Mouse (Mus musculus): ENCODE measurements around the gene Farsb. TPM values are rescaled to one million over a fixed set of nuclear protein-coding genes. Genes with fewer than 3 reads are reported as not detected.

Gene Farsb
- total and polyA plus RNA-seq, 3 experiments, result 114 to 205 (median 180) TPM

- Histone ChIP-seq H3K79me2 (replicated peaks; ENCODE audit: control insufficient read depth, extremely low read depth, insufficient read depth, poor library complexity, severe bottlenecking) (no peaks in the 10 kb centered on the region; the same call in 1 of the 2 replicates), H3K9ac (ENCODE audit: insufficient read depth, low read depth) (no peak overlapping the region), H3K4me1 (ENCODE audit: control insufficient read depth in 1 of 2, insufficient read depth in 2 of 2) (peaks cover 22 to 69% of the 10 kb centered on the region in 2 experiments), H3K27ac (ENCODE audit: insufficient read depth, low read depth) (no peak overlapping the region), H3K4me2 (ENCODE audit: insufficient read depth, low read depth, poor library complexity, severe bottlenecking) (no peak overlapping the region), H3K4me3 (replicated peaks in 1 of 3; ENCODE audit: low read depth in 2 of 3, low read length in 2 of 3, poor library complexity in 1 of 3) (no peak overlapping the region), H3K36me3 (replicated peaks in 1 of 2; ENCODE audit: control insufficient read depth in 1 of 2, insufficient read depth in 1 of 2, low read length in 1 of 2) (peaks cover 45 to 82% of the 10 kb centered on the region in 2 experiments), H3K9me3 (replicated peaks; ENCODE audit: low read length) (no peaks in the 10 kb centered on the region), H3K27me3 (replicated peaks) (no peaks in the 10 kb centered on the region)
- dilution Hi-C loops (cut with MboI; ENCODE audit: extremely low pct_ligation_motif_present, extremely low pct_unique_long_range_greater_than_20kb, low sequenced_read_pairs) (no loop called here), in situ Hi-C loops (cut with MboI; ENCODE audit: low pct_ligation_motif_present, low pct_unique_long_range_greater_than_20kb, low sequenced_read_pairs) (loop anchor here (25.0 kb wide), 1 partner anchor 434 kb away; no protein-coding TSS in a partner anchor)
- no peak for DNase-seq (ENCODE audit: extremely low read depth)
- no peak for TF ChIP-seq ZMIZ1 (IDR thresholded peaks at IDR 0.05; ENCODE audit: low read depth, low read length)
- no peak for TF ChIP-seq ZKSCAN1 (IDR thresholded peaks at IDR 0.05; ENCODE audit: borderline replicate concordance, low read depth, low read length)
- no peak for TF ChIP-seq SIN3A (IDR thresholded peaks at IDR 0.05; ENCODE audit: low read length)
- no peak for TF ChIP-seq USF1 (IDR thresholded peaks at IDR 0.05; ENCODE audit: low read depth, low read length)
- no peak for TF ChIP-seq JUN (IDR thresholded peaks at IDR 0.05; ENCODE audit: insufficient read depth, low read depth, low read length)
- TF ChIP-seq MAZ (IDR thresholded peaks at IDR 0.05; ENCODE audit: low read depth, low read length), result no peak
- TF ChIP-seq MXI1 (IDR thresholded peaks at IDR 0.05; ENCODE audit: low read depth, low read length), result no peak
- TF ChIP-seq IRF4 (IDR thresholded peaks at IDR 0.05; ENCODE audit: low read depth, low read length), result no peak
- no peak for TF ChIP-seq CHD1 (IDR thresholded peaks at IDR 0.05; ENCODE audit: low read depth, low read length)
- no peak for TF ChIP-seq POLR2AphosphoS2 (IDR thresholded peaks at IDR 0.05; ENCODE audit: low read depth, low read length)
- no peak for TF ChIP-seq ZC3H11A (IDR thresholded peaks at IDR 0.05; ENCODE audit: low read depth, low read length)
- TF ChIP-seq RCOR1 (conservative IDR thresholded peaks at IDR 0.05; ENCODE audit: low read depth, low read length), result no peak
- TF ChIP-seq POLR2A (IDR thresholded peaks at IDR 0.05; ENCODE audit: low read depth, low read length), result no peak
Measured at GRCm38 (mm10) chr1:78421749-78422148, 66.9 kb downstream of the Farsb start.

GRCm38 (mm10) chr1:78420271-78420670 lies 68.4 kb downstream of the Farsb start:
- Histone ChIP-seq H3K36me3 (replicated peaks in 1 of 2; ENCODE audit: control insufficient read depth in 1 of 2, insufficient read depth in 1 of 2, low read length in 1 of 2) (peaks cover 42 to 84% of the 10 kb centered on the region in 2 experiments), H3K27me3 (replicated peaks) (no peaks in the 10 kb centered on the region), H3K9ac (ENCODE audit: insufficient read depth, low read depth) (no peak overlapping the region), H3K27ac (ENCODE audit: insufficient read depth, low read depth) (no peak overlapping the region), H3K9me3 (replicated peaks; ENCODE audit: low read length) (no peaks in the 10 kb centered on the region), H3K4me2 (ENCODE audit: insufficient read depth, low read depth, poor library complexity, severe bottlenecking) (no peak overlapping the region), H3K4me3 (replicated peaks in 1 of 3; ENCODE audit: low read depth in 2 of 3, low read length in 2 of 3, poor library complexity in 1 of 3) (no peak overlapping the region), H3K79me2 (replicated peaks; ENCODE audit: control insufficient read depth, extremely low read depth, insufficient read depth, poor library complexity, severe bottlenecking) (no peaks in the 10 kb centered on the region), H3K4me1 (ENCODE audit: control insufficient read depth in 1 of 2, insufficient read depth in 2 of 2) (peaks cover 16 to 55% of the 10 kb centered on the region in 2 experiments)
- DNase-seq (ENCODE audit: extremely low read depth), result no peak
- TF ChIP-seq CTCF (conservative IDR thresholded peaks at IDR 0.05 in 1 of 2, IDR thresholded peaks at IDR 0.05 in 1 of 2; ENCODE audit: low read depth in 2 of 2, low read length in 2 of 2) (no peak), BHLHE40 (IDR thresholded peaks at IDR 0.05; ENCODE audit: low read depth, low read length) (no peak), JUND (conservative IDR thresholded peaks at IDR 0.05; ENCODE audit: low read depth, low read length) (no peak), MEF2A (IDR thresholded peaks at IDR 0.05; ENCODE audit: borderline replicate concordance, low read depth, low read length) (no peak), NELFE (IDR thresholded peaks at IDR 0.05; ENCODE audit: low read depth, low read length) (no peak), USF2 (conservative IDR thresholded peaks at IDR 0.05; ENCODE audit: low read depth, low read length) (no peak), USF1 (IDR thresholded peaks at IDR 0.05; ENCODE audit: low read depth, low read length) (no peak), E2F4 (IDR thresholded peaks at IDR 0.05; ENCODE audit: insufficient replicate concordance, low read depth, low read length) (no peak), MXI1 (IDR thresholded peaks at IDR 0.05; ENCODE audit: low read depth, low read length) (no peak), EP300 (IDR thresholded peaks at IDR 0.05; ENCODE audit: low read length) (no peak)
- dilution Hi-C loops (cut with MboI; ENCODE audit: extremely low pct_ligation_motif_present, extremely low pct_unique_long_range_greater_than_20kb, low sequenced_read_pairs) (no loop called here), in situ Hi-C loops (cut with MboI; ENCODE audit: low pct_ligation_motif_present, low pct_unique_long_range_greater_than_20kb, low sequenced_read_pairs) (loop anchor here (25.0 kb wide), 1 partner anchor 433 kb away; no protein-coding TSS in a partner anchor)
